Mouse (Mus musculus) lung, postnatal 0 days (tissue): ENCODE measurements at regions not wholly inside any gene's neighbourhood (a gene's known extent, or its start where the extent isn't known, plus 50 kb on each side); places are given as distances from the start of the nearest gene placed in this dataset.

ENCODE experiments used
- ATAC-seq: fragments of 200-750 bp; cut with Nextera tagmentation; 2 replicates; pipeline ENCODE4 v1.8.0; 2017; ENCODE audit warnings: moderate library complexity
- DNase-seq: peaks from one replicate; pipeline ENCODE4 v3.0.0-alpha.2; 2016; ENCODE audit warnings: low spot score
- H3K27ac ChIP-seq: fragments of 300-500 bp; sonication (generic); 2 replicates; pipeline ENCODE4 v1.5.1; 2014; ENCODE audit warnings: antibody characterized with exemption, mild to moderate bottlenecking, low read length, mixed read lengths
- H3K27me3 ChIP-seq: fragments of 300-500 bp; sonication (generic); replicated peaks from 2 replicates; pipeline ENCODE4 v1.6.1; 2014; ENCODE audit warnings: low read length, mixed read lengths; ENCODE audit not compliant: insufficient read depth
- H3K36me3 ChIP-seq: fragments of 300-500 bp; sonication (generic); 2 replicates; pipeline ENCODE4 v1.6.1; 2014; ENCODE audit warnings: low read length, mixed read lengths; ENCODE audit not compliant: insufficient read depth
- H3K4me1 ChIP-seq: fragments of 300-500 bp; sonication (generic); 2 replicates; pipeline ENCODE4 v1.6.1; 2014; ENCODE audit warnings: antibody characterized with exemption, low read depth, low read length, mixed read lengths; ENCODE audit not compliant: insufficient read depth
- H3K4me2 ChIP-seq: fragments of 300-500 bp; sonication (generic); replicated peaks from 2 replicates; pipeline ENCODE4 v1.6.1; 2014; ENCODE audit warnings: low read depth, mild to moderate bottlenecking, low read length, moderate library complexity, mixed read lengths
- H3K4me3 ChIP-seq: fragments of 300-500 bp; sonication (generic); 2 replicates; pipeline ENCODE4 v1.5.1; 2014; ENCODE audit warnings: low read depth, low read length
- H3K9ac ChIP-seq: fragments of 300-500 bp; sonication (generic); replicated peaks from 2 replicates; pipeline ENCODE4 v1.6.1; 2014; ENCODE audit warnings: low read depth, mild to moderate bottlenecking
- H3K9me3 ChIP-seq: fragments of 300-500 bp; sonication (generic); 2 replicates; pipeline ENCODE4 v1.6.1; 2016; ENCODE audit warnings: low read length, mixed read lengths
- CTCF ChIP-seq: IDR thresholded peaks from 2 replicates; pipeline ENCODE4 v1.5.1; 2016; ENCODE audit warnings: antibody characterized with exemption, mild to moderate bottlenecking
- EP300 ChIP-seq: IDR thresholded peaks from 2 replicates; pipeline ENCODE4 v1.6.1; 2016; ENCODE audit warnings: antibody characterized with exemption, mild to moderate bottlenecking, control low read depth
- WGBS: fragments of 180-500 bp; shearing (Covaris S2); extraction: QIAGEN DNeasy Blood & Tissue Kit; methylation state at CpG from one replicate; pipeline ENCODE4 v1.1.7; 2014; 5-methylcytosine and 5-hydroxymethylcytosine counted together

DNA sequence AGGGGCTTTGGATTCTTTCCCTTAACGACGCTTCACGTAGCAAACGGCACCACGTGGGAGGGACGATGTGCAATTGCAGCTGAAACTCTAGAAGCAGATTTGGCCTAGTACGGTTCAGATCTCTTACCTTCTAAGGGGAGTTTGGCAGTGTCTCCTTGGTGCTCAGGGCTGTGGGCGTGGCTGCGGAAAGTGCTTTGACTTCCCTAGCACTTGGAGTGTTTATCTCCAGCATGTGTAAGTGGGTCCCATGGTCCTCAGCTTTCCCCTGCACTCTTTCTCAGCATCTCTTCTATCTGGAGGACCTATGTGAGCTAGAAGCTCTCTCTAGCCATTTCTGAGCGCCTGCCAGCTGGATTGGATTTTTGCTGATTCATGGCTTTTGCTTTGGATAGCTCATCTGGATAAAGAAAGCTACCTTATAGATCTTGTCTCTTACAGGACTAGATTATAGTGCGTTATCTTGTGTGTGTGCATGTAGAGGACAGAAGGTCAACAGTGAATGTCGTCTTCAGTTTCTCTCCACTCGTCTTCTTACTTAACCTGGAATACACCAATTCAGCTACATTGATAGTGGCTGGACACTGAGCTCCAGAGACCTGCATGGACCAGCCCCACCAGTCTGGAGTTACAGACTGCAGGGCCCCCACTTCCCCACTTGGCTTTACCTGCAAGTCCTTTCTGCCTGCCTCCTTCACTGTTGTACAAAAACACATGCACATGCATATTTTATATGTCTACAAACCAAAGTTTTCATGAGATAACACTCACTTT lies 92.8 kb upstream of the Serbp1 start:
- Histone ChIP-seq H3K27ac (no peak overlapping the region), H3K27me3 (no peaks in the 10 kb centered on the region), H3K4me3 (no peak overlapping the region), H3K9me3 (no peaks in the 10 kb centered on the region), H3K9ac (no peak overlapping the region), H3K4me2 (no peak overlapping the region), H3K36me3 (no peaks in the 10 kb centered on the region), H3K4me1 (no peaks in the 10 kb centered on the region)
- TF ChIP-seq EP300: peak; percentile 61
- TF ChIP-seq CTCF: no peak
- DNase-seq (peak; percentile 84), ATAC-seq (peak; percentile 86)
- WGBS: 43% methylated on average over 13 of the region's 13 CpGs

GRCm38 (mm10) chr6:67142179-67142578 lies 95.8 kb upstream of the Serbp1 start:
- H3K4me2 ChIP-seq: no peak overlapping the region
- H3K9me3 ChIP-seq: no peaks in the 10 kb centered on the region
- WGBS: 34% methylated on average over 4 of the region's 4 CpGs
- no peaks in the 10 kb centered on the region for H3K27me3 ChIP-seq
- H3K36me3 ChIP-seq: no peaks in the 10 kb centered on the region
- no peak overlapping the region for H3K9ac ChIP-seq
- ATAC-seq: peak; percentile 27; the same call in 1 of the 2 replicates
- DNase-seq: peak; percentile 83
- no peak overlapping the region for H3K4me3 ChIP-seq
- TF ChIP-seq CTCF (peak; percentile 80), EP300 (0 out of 2 replicates have a peak, but pooled peaks have one; percentile 7)
- no peak overlapping the region for H3K27ac ChIP-seq
- no peaks in the 10 kb centered on the region for H3K4me1 ChIP-seq

DNA sequence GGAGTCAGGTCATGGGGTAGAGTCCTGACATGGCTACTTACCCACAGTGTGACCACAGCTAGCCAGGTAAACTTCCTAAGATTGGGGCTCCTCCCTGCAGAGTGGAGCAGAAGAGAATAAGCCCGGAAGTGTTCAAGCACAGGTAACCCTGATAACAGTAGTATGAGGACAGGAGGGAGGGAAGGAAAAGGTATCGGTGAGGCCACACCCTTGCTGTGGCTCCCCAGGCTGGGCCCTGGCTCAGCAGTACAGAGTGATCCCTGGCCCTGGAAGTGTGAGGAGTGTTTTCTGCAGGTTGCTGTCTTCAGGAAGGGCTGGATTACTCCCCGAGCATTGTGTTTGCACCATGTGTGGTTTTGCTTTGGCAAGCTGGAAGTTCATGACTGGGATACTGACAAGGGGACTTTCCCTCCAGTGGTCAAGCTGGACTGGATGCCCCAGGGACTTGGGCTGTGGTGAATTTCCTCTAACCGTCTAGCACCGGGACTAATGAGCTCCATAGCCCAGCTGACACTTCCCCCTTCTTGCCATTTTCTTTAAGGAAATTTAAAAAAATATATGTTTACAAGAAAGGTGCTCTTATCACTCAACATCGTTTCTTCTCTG lies 97.2 kb upstream of the Serbp1 start:
- Histone ChIP-seq H3K27ac (no peak overlapping the region), H3K9me3 (no peaks in the 10 kb centered on the region), H3K36me3 (no peaks in the 10 kb centered on the region), H3K4me1 (no peaks in the 10 kb centered on the region), H3K9ac (no peak overlapping the region), H3K4me2 (no peak overlapping the region), H3K4me3 (no peak overlapping the region), H3K27me3 (no peaks in the 10 kb centered on the region)
- WGBS: 50% methylated on average over 6 of the region's 6 CpGs
- ATAC-seq (no peak), DNase-seq (no peak)
- TF ChIP-seq CTCF (no peak), EP300 (no peak)

- no peak for ATAC-seq
- Histone ChIP-seq H3K9me3 (no peaks in the 10 kb centered on the region), H3K4me3 (no peak overlapping the region), H3K4me2 (no peak overlapping the region), H3K27ac (no peak overlapping the region), H3K9ac (no peak overlapping the region), H3K36me3 (no peaks in the 10 kb centered on the region), H3K27me3 (no peaks in the 10 kb centered on the region), H3K4me1 (no peaks in the 10 kb centered on the region)
- TF ChIP-seq CTCF: no peak
- no peak for TF ChIP-seq EP300
- WGBS: 71% methylated on average over 3 of the region's 3 CpGs
- no peak for DNase-seq
These were observed 99.0 kb upstream of the Serbp1 start for GRCm38 (mm10) chr6:67139012-67139375.

GRCm38 (mm10) chr6:67138302-67139011 lies 99.5 kb upstream of the Serbp1 start:
- TF ChIP-seq CTCF (no peak; the same call in 1 of the 2 replicates), EP300 (no peak)
- Histone ChIP-seq H3K9ac (no peak overlapping the region), H3K4me3 (no peak overlapping the region), H3K27ac (no peak overlapping the region), H3K27me3 (no peaks in the 10 kb centered on the region), H3K4me1 (no peaks in the 10 kb centered on the region), H3K9me3 (no peaks in the 10 kb centered on the region), H3K4me2 (no peak overlapping the region), H3K36me3 (no peaks in the 10 kb centered on the region)
- DNase-seq (no peak), ATAC-seq (peak; percentile 20)
- WGBS: 49% methylated on average over 13 of the region's 13 CpGs

- Histone ChIP-seq H3K4me1 (no peaks in the 10 kb centered on the region), H3K27ac (no peak overlapping the region), H3K9me3 (no peaks in the 10 kb centered on the region), H3K27me3 (no peaks in the 10 kb centered on the region), H3K4me2 (no peak overlapping the region), H3K9ac (no peak overlapping the region), H3K36me3 (no peaks in the 10 kb centered on the region), H3K4me3 (no peak overlapping the region)
- no peak for ATAC-seq
- no peak for DNase-seq
- TF ChIP-seq EP300 (no peak), CTCF (no peak)
- 70% methylated on average over 4 of the region's 4 CpGs for WGBS
These were observed 100.2 kb upstream of the Gadd45a start for GRCm38 (mm10) chr6:67137482-67137881.
